Mouse (Mus musculus) c-Kit-positive CD71-positive TER-119-negative erythroid progenitor cells, embryonic 14.5 days (primary cell): ENCODE data around the gene Jag2.

Experiments used
- DNase-seq: peaks from one replicate; pipeline ENCODE4 v3.0.0-alpha.2; 2013; ENCODE audit warnings: low read depth

Gene Jag2

GRCm38 (mm10) chr12:112941156-112941775 lies 11.7 kb upstream of the Jag2 start:
- no peak for DNase-seq

GRCm38 (mm10) chr12:112940710-112941109 lies 11.1 kb upstream of the Jag2 start:
- DNase-seq = no peak

- DNase-seq = no peak
These were observed 10.7 kb upstream of the Jag2 start for GRCm38 (mm10) chr12:112940238-112940637.

- DNase-seq = no peak
These were observed 9.4 kb upstream of the Jag2 start for GRCm38 (mm10) chr12:112938873-112939565.

- no peak for DNase-seq
These were observed 8.8 kb upstream of the Jag2 start for GRCm38 (mm10) chr12:112938366-112938765.

GRCm38 (mm10) chr12:112937906-112938305 lies 8.3 kb upstream of the Jag2 start:
- DNase-seq = no peak

- no peak for DNase-seq
These were observed 3.1 kb upstream of the Jag2 start for GRCm38 (mm10) chr12:112932647-112933046.

GRCm38 (mm10) chr12:112928401-112929241 lies 955 bp downstream of the Jag2 start:
- DNase-seq = no peak

- no peak for DNase-seq
These were observed 2.3 kb downstream of the Jag2 start for GRCm38 (mm10) chr12:112927265-112927664.

- no peak for DNase-seq
These were observed 3.6 kb downstream of the Jag2 start for GRCm38 (mm10) chr12:112925950-112926349.

- DNase-seq = no peak
These were observed 7.0 kb downstream of the Jag2 start for GRCm38 (mm10) chr12:112922541-112922940.

- no peak for DNase-seq
These were observed 8.1 kb downstream of the Jag2 start for GRCm38 (mm10) chr12:112921518-112921917.

GRCm38 (mm10) chr12:112917906-112918305 lies 11.7 kb downstream of the Jag2 start:
- no peak for DNase-seq

- DNase-seq = no peak
These were observed 12.1 kb downstream of the Jag2 start for GRCm38 (mm10) chr12:112917486-112917885.

GRCm38 (mm10) chr12:112916698-112917400 lies 12.7 kb downstream of the Jag2 start:
- no peak for DNase-seq

GRCm38 (mm10) chr12:112915587-112915986 lies 14.0 kb downstream of the Jag2 start:
- no peak for DNase-seq

GRCm38 (mm10) chr12:112914527-112914926 lies 15.0 kb downstream of the Jag2 start:
- no peak for DNase-seq

- no peak for DNase-seq
These were observed 16.4 kb downstream of the Jag2 start for GRCm38 (mm10) chr12:112912951-112913745.

GRCm38 (mm10) chr12:112911701-112912100 lies 17.9 kb downstream of the Jag2 start:
- DNase-seq = no peak

- DNase-seq = no peak
These were observed 20.6 kb downstream of the Jag2 start for GRCm38 (mm10) chr12:112908991-112909390.

GRCm38 (mm10) chr12:112905001-112905400 lies 24.6 kb downstream of the Jag2 start:
- DNase-seq = no peak
